Mouse (Mus musculus) adipocyte (in vitro differentiated cells): ENCODE results near the gene Sp2.

Experiments
- DNase-seq: peaks from one replicate; pipeline ENCODE4 v3.0.0-alpha.2; 2016; ENCODE audit warnings: low spot score

Sp2 gene

GRCm38 (mm10) chr11:96982859-96983258 lies at the start of gene Sp2:
Sp2 (minus strand) TSS chr11:96982959.
- DNase-seq, result no peak

GRCm38 (mm10) chr11:97032499-97032898 lies 49.7 kb upstream of the Sp2 start:
- DNase-seq, result no peak

DNA sequence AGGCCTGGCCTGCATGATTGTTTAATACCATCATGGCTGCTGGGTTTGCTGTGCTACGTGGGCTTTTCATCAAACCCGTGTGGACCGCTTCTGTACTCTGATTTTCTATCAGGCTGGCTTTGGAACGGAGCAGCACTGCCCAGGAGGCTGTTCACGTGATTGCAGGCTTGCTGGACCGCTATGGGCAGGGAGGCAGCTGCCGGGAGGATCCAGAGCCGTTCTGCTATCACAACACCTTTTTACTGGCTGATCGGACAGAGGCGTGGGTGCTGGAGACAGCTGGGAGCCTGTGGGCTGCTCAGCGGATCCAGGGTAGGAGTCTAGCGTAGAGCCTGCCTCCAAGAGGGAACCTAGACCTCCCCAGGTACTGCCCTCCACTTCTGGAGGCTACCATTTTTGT lies 49.2 kb upstream of the Sp2 start:
- DNase-seq, result no peak

- DNase-seq, result no peak
Observed at GRCm38 (mm10) chr11:97030426-97030825, 47.7 kb upstream of the Sp2 start.

DNA sequence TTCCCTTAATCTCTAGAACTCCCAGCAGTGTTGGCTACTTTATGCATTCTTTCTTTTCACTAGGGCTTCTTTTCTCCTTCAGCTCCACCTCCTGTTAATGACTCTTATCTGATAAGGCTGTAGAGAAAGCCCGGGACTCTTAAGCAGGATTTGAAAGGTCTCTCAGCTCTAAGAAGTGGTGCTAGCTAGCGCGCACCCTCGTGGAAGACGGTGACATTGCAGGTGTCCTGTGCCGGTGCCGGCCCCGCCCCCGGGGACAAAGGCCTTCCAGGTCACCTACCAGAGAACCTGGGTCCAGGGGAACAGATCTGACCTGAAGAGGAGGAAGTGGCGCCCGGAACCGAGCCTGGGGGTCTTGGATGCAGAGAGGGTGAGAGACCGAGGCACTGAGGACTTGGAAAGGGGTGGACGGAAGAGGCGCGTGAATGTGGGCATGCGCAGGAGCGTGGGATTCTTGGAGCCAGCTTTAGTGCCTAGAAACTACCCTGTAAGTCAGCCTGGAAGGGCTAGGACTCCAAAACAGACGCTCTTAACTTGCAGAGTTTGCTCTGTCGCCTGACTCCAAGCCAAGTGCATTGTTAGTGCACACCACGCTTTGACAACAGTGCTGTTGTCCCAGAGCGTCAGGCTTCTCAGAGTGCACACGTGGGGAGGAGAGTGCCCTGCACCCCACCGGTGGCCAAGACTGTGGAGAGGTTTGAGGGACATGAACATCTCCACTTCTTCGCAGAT lies 47.1 kb upstream of the Sp2 start, which contains the start of gene Scrn2:
Gene Scrn2 (plus strand): TSS at position 253 of the 732 bp plus-strand sequence.
- DNase-seq, result peak; percentile 84

DNA sequence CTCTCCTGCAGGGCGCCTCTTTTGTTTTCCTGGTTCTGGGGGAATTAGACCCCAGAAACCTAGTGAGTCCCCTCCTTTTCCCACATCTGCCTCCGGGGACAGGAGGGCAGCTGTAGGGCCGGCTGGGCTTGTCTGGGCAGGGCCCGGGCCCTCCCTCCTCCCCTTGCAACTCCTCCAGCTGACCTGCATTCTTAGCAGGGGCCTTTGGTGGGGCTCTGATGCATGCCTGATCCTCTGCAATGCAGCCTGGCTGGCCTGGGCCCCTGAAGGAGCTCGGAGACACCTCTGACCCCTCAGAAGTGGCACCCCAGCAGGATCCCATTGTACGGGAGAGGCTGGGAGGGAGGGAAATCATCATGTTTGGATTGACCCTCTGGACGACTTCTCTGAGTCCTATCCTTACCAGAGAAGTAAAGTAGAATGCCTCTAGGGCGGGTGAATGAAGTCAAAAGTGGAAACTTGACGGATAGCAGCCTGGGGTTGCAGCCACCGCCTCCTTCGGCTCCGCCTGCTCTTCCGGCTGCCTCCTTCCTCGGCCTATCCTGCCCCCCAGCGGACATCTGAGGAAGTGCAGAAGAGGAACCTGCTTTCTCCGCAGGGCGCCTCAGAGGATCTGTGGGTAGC lies 43.1 kb upstream of the Sp2 start:
- DNase-seq, result peak; percentile 88

- peak; percentile 72 for DNase-seq
Observed at GRCm38 (mm10) chr11:97024977-97025376, 42.2 kb upstream of the Sp2 start.

DNA sequence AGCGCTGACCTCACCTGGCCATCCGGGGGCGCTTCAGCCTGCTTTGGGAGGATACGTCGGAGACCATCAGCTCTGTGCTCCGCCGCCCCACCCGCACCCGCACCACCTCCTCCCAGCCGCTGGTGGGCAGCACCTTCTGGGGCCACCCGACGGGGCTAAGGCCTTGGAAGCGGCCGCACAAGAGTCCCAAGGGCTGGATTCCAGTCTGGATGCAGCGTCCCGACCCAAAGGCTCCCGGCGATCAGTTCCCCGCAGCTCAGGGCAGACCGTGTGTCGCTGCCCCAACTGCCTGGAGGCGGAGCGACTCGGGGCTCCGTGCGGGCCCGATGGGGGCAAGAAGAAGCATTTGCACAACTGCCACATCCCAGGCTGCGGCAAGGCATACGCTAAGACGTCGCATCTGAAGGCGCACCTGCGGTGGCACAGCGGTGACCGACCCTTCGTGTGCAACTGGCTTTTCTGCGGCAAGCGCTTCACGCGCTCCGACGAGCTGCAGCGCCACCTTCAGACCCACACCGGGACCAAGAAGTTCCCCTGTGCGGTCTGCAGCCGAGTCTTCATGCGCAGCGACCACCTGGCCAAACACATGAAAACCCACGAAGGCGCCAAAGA lies 39.2 kb upstream of the Sp2 start:
- DNase-seq, result no peak

DNA sequence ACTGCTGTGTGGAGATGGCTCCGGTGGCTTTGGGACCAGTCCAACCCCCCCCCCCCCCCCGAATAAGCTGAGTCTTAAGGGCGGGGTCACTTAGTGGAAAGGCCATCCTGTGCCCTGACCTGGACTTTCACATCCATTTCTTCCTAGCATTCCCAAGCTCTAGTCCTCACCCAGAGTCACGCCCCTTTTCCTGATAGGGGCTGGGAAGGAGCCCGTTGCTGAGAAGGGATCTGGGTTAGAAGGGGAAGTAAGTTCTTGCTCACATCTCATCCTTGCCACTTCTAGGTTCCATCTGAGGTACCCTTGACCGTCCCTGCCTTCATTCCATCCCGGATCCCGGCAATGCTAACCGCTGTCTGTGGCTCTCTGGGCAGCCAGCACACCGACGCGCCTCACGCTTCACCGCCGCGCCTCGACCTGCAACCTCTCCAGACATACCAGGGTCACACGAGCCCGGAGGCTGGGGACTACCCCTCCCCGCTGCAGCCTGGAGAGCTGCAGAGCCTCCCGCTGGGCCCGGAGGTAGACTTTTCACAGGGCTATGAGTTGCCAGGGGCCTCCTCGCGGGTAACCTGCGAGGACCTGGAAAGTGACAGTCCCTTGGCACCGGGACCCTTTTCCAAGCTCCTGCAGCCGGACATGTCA lies 38.5 kb upstream of the Sp2 start:
- DNase-seq, result no peak

DNA sequence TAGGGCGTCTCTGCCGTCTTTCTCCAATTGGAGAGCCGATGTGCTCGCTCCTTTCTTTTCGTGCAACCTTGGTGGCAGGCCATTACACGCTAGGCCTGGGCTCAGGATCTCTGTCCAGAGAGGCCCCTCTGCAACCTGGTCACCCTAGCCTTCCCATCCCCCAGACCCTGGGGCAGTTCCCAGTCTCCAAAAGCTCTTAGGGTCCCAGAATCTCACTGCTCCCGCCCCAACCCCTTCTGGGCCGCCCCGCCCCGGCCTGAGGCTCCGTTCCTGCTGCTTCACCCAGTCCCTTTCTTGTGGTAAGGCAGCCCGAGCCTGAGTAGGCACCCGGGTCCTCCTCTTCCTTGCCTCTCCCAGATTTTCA lies 36.6 kb upstream of the Sp2 start:
- no peak for DNase-seq

- DNase-seq, result no peak
Observed at GRCm38 (mm10) chr11:97018583-97019344, 36.0 kb upstream of the Sp2 start.

DNA sequence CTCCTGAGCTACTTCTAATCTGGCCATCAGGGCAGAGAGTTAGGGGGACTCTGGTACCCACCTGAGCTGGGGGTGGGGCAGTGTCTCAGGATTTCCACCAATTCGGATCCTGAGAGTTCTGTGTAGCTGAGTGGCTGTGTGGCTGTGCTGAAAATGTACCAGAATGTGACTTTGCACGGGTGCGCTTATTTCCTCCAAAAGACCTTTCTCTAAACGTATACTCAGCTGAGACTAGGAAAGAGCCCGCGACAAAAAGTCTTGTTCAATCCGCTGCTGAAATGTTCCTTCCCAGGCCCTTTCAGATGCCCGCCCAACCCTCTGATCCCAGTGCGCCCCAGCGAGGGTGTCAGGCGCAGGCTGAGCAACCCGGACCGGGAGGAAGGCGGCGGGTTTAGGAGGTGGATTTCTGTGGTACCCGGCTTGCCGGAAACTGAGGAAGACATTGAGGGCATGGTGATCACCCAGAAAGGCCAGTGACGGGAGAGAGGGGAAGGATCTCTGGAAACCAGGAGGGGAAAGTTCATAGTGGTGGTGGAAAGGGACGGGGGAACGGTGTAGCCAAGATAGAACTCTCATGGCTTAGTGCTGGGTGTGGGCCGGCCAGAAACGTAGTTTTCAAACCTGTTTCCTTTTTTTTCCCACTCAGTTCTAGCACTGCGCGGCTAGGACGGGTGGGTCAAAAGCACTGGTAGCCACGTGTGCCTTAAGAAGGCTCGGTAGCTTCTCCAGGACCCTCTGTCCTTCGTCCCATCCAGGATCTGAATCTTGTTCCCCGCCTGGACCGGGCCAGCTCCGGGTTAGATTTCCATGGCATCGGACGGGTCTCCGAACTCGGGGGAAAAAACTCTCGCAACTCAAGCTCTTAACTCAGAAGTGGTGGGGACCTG lies 35.2 kb upstream of the Sp2 start:
- no peak for DNase-seq

DNA sequence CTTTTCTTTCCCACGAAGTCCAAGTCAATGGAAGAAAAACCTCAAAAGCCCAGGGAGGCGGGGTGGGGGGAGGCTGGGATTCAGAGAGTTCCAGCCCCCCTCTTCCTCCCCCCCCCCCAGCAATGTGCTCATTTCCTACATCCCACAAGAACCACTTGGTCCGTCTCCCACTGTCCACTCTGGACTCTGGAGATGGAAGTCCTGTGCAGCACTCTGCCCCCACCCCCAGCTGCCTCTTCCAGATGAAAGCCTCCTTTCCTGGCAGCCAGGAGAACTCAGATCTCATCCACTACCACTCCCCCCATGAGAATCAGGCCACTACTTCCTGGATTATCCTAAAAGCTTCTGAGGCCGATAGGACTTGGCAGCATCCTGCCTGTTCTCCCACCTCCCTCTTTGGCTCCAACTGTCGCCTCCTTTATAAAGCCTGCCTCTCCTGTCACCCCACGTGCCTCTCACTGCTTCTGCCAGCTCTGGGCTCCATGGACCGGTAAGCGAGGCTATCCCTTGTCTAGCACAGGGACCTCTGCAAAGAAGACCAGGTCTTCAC lies 30.4 kb upstream of the Sp2 start, which contains the start of gene Sp6:
Gene Sp6 (plus strand): TSS at position 274 of the 550 bp plus-strand sequence.
- DNase-seq, result no peak

- DNase-seq, result no peak
Observed at GRCm38 (mm10) chr11:97009198-97009790, 26.5 kb upstream of the Sp2 start.

DNA sequence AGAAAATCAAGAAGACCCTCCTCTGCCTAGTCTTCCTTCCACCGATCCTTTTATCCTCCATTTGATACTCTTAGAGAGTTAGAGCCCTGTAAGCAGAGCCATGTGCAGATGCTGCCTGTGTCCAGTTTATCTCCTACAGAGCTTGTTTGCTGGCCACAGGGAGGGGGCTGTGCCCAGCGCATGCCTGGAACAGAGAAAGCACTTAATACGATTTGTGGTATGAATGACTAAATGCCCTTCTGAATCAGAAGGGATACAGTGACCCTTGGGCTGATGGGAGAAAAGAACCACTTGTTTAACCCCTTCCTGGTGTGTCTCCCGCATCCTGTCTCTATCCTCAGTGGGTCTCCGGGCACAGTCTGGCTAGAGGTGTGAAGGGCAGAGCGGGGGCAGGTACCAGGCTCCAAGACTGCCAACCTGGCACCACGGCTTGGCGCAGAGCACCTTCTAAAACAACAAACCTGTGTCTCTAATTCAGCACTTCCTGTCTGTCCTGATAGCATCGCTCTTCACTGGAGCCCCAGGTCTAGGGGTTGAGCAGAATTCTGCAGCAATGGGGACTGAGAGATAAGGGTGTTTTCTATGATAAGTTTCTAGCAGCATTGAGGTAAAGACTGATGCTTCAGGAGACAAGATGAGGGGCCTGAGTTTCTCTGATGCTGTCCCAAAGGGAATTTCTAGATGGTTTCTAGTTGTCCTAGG lies 24.5 kb upstream of the Sp2 start:
- no peak for DNase-seq

- DNase-seq, result no peak
Observed at GRCm38 (mm10) chr11:97003170-97003569, 20.4 kb upstream of the Sp2 start.

GRCm38 (mm10) chr11:96997380-96997956 lies 14.7 kb upstream of the Sp2 start:
- no peak for DNase-seq

DNA sequence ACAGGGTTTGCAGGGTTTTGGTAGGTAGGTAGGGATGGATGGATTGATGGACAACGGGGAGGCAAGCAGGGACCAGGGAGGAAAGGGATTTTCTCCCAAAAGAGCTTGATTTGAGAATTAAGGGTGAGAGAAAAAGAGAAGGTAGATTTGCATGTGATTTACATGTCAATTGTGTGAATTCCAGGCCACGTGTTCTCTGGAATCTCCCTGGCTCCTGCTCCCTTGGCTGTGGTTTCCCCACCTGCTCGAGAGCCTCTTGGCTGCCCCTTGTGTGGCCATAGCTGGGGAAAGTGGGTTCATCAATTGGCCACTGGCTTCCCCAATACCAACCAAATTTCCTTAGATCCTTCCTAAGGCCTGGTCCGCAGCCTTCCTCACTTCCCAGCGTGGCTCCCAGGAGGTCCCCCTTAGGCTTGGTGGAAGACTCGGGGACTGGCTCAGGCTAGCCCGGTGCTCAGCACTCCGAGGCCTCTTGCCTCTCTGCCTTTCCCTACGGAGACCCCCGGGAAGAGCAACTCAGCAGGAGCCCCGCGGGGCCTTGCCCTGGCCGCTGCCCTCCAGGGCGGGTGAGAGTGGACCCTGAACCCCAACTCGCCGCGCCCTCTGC lies 14.1 kb upstream of the Sp2 start:
- DNase-seq, result no peak
